Mouse (Mus musculus): ENCODE data around the gene Triobp. TPM values are rescaled to one million over a fixed set of nuclear protein-coding genes. Genes with fewer than 3 reads are reported as not detected.

Triobp gene
- polyA plus RNA-seq, 1 experiment, result 19.1 TPM

DNA sequence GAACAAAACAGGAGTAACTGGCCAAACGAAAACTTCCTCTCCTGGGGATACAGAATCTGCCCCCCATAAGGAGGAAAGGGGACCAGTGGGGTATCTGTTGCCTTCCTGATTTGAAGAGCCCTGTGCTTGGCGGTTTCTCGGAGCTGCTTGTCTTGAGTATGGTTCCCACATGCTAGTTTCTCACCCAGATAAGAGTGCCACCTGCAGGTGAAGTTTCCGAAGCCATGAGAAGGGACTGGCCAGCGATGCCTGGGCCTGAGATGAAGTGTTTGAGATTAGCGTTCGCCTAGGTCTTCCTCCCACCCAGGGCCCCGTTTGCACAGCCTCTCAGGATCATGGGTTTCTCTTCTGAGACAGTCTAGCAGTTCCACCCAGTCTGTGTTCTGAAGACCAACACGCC is 35.5 kb upstream of the Triobp start:
- no peak overlapping the region for H3K4me3 ChIP-seq (replicated peaks)
- peaks cover 72% of the 10 kb centered on the region for H3K4me1 ChIP-seq (ENCODE audit: control insufficient read depth)

DNA sequence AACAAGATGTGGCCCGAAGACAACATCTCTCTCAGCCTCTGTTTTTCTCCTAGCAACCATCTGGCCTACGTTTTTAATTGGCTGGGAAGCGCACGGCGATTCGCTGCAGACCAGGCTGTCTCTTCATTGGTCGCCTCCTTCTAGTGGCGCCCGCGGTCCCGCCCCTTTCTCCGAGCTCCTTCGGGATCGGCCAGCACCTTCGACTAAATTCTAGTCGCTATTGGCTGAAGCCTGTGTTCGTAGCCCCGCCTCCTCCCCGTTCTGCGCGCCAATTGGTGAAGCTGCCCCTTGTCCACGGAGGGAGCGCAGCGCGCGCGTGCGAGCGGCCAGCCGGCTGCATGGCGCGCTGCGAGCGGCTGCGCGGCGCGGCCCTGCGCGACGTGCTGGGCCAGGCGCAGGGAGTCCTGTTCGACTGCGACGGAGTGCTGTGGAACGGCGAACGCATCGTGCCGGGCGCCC is 33.9 kb upstream of the Triobp start, which contains the start of gene Pdxp:
Gene Pdxp (plus strand): TSS at position 288 of the 459 bp plus-strand sequence.
- H3K27me3 ChIP-seq (ENCODE audit: control insufficient read depth), result no peaks in the 10 kb centered on the region
- H3K4me3 ChIP-seq (replicated peaks), result peak within 1 kb of the TSS; percentile 81
- TF ChIP-seq GATA1 (IDR thresholded peaks at IDR 0.05; ENCODE audit: low read length) (no peak), TAL1 (IDR thresholded peaks at IDR 0.05; ENCODE audit: low read length) (no peak)
- H3K36me3 ChIP-seq (ENCODE audit: control insufficient read depth), result peaks cover 57% of the 10 kb centered on the region
- peaks cover 79% of the 10 kb centered on the region for H3K4me1 ChIP-seq (ENCODE audit: control insufficient read depth)
- H3K9me3 ChIP-seq (ENCODE audit: control insufficient read depth, low read length), result no peaks in the 10 kb centered on the region

More for the DNA sequence above, 35.5 kb upstream of the Triobp start:
- peaks cover 61% of the 10 kb centered on the region for H3K36me3 ChIP-seq (ENCODE audit: control insufficient read depth)
- TF ChIP-seq TAL1 (IDR thresholded peaks at IDR 0.05; ENCODE audit: low read length) (no peak), GATA1 (IDR thresholded peaks at IDR 0.05; ENCODE audit: low read length) (no peak)
- H3K27me3 ChIP-seq (ENCODE audit: control insufficient read depth), result no peaks in the 10 kb centered on the region
- H3K9me3 ChIP-seq (ENCODE audit: control insufficient read depth, low read length), result no peaks in the 10 kb centered on the region

DNA sequence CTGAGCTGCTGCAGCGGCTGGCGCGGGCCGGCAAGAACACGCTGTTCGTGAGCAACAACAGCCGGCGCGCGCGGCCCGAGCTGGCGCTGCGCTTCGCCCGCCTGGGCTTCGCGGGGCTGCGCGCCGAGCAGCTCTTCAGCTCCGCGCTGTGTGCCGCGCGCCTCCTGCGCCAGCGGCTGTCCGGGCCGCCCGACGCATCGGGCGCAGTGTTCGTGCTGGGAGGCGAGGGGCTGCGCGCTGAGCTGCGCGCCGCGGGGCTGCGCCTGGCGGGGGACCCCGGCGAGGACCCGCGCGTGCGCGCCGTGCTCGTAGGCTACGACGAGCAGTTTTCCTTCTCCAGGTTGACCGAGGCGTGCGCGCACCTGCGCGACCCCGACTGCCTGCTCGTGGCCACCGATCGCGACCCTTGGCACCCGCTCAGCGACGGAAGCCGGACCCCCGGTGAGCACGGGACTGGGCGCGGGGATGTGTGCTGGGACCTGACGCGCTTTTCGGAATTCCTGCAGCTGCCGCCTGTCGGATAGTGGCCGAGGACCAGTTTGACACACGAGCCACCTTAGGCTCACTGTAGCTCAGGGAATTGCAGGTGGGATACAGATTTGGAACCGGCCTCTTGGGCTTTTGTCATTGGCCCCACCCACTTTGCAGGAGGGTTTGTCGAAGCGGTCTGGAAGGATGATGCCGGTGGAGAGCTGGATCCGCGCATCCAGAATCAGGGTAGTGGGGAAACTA is 33.3 kb upstream of the Triobp start:
- Histone ChIP-seq H3K9me3 (ENCODE audit: control insufficient read depth, low read length) (no peaks in the 10 kb centered on the region), H3K4me1 (ENCODE audit: control insufficient read depth) (peaks cover 79% of the 10 kb centered on the region), H3K27me3 (ENCODE audit: control insufficient read depth) (no peaks in the 10 kb centered on the region), H3K4me3 (replicated peaks) (peak overlapping the region; percentile 81), H3K36me3 (ENCODE audit: control insufficient read depth) (peaks cover 59% of the 10 kb centered on the region)
- TF ChIP-seq GATA1 (IDR thresholded peaks at IDR 0.05; ENCODE audit: low read length), result no peak
- no peak for TF ChIP-seq TAL1 (IDR thresholded peaks at IDR 0.05; ENCODE audit: low read length)

DNA sequence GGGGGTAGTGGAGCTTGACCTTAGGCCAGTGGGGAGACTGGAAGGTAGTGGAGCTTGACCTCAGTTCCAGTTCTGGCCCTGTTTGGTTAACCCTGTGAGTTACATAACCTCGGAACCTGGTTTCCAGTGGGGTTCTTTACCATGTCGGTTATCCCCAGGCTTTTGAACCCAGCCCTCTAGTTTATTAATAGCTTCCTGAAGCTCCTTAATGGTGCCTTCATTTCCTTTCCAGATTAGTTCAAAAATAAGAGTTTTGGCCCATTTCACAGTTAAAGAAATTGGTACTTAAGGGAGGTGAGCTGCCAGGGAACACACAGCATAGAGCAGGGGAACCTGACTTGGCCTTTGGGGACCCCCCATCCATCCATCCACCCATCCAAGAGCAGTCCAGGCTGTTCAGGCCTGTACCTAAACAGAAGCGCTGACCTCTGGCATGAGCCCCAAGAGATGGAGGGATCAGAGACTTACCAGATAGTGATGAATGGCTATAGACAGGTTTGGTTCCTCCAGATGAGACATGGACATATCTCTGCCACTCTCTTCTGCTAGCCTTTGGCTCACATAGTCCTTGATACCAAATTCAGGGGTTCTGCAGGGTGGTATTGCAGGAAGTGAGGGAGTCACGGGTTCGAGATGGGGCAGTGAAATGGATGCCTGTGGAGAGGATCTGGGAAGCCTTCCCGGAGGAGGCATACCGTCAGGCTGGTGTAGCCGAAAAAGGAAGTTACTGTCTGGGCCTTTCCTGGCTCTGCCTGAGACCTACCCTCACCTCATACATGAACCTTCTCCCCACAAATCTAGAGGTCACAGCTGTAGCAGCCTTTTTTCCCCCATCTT is 32.5 kb upstream of the Triobp start:
- Histone ChIP-seq H3K27me3 (ENCODE audit: control insufficient read depth) (no peaks in the 10 kb centered on the region), H3K4me1 (ENCODE audit: control insufficient read depth) (peaks cover 79% of the 10 kb centered on the region), H3K9me3 (ENCODE audit: control insufficient read depth, low read length) (no peaks in the 10 kb centered on the region), H3K36me3 (ENCODE audit: control insufficient read depth) (peaks cover 59% of the 10 kb centered on the region), H3K4me3 (replicated peaks) (peak overlapping the region; percentile 81)
- TF ChIP-seq GATA1 (IDR thresholded peaks at IDR 0.05; ENCODE audit: low read length), result no peak
- no peak for TF ChIP-seq TAL1 (IDR thresholded peaks at IDR 0.05; ENCODE audit: low read length)

DNA sequence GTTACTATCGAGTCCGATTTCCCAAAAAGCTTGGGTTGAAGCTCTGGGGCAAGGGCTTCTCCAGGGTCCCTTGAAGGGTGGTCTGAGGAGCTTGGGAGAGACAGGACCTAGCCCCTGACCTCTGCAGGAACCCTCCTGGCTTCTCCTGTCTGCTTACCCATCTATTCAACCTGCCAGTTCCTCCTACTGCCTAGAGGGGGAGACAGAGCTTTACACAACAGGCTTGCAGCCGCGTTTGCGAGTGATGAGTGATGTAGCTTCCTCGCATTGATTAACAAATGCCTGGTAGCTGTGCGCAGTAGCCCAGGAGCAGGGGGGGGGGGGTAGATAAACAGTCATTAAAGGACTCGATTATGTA is 31.9 kb upstream of the Triobp start:
- peaks cover 58% of the 10 kb centered on the region for H3K36me3 ChIP-seq (ENCODE audit: control insufficient read depth)
- no peak for TF ChIP-seq GATA1 (IDR thresholded peaks at IDR 0.05; ENCODE audit: low read length)
- no peak for TF ChIP-seq TAL1 (IDR thresholded peaks at IDR 0.05; ENCODE audit: low read length)
- peaks cover 85% of the 10 kb centered on the region for H3K4me1 ChIP-seq (ENCODE audit: control insufficient read depth)
- H3K9me3 ChIP-seq (ENCODE audit: control insufficient read depth, low read length), result no peaks in the 10 kb centered on the region
- peak overlapping the region; percentile 81 for H3K4me3 ChIP-seq (replicated peaks)
- no peaks in the 10 kb centered on the region for H3K27me3 ChIP-seq (ENCODE audit: control insufficient read depth)

- H3K27me3 ChIP-seq (ENCODE audit: control insufficient read depth), result no peaks in the 10 kb centered on the region
- H3K36me3 ChIP-seq (ENCODE audit: control insufficient read depth), result peaks cover 53% of the 10 kb centered on the region
- TF ChIP-seq GATA1 (IDR thresholded peaks at IDR 0.05; ENCODE audit: low read length) (no peak), TAL1 (IDR thresholded peaks at IDR 0.05; ENCODE audit: low read length) (no peak)
- H3K4me1 ChIP-seq (ENCODE audit: control insufficient read depth), result peaks cover 85% of the 10 kb centered on the region
- H3K9me3 ChIP-seq (ENCODE audit: control insufficient read depth, low read length), result peaks cover under 1% of the 10 kb centered on the region
- peak overlapping the region; percentile 81 for H3K4me3 ChIP-seq (replicated peaks)
These were observed 31.3 kb upstream of the Triobp start for GRCm38 (mm10) chr15:78916052-78916826.

- TF ChIP-seq GATA1 (IDR thresholded peaks at IDR 0.05; ENCODE audit: low read length) (no peak), TAL1 (IDR thresholded peaks at IDR 0.05; ENCODE audit: low read length) (no peak)
- Histone ChIP-seq H3K9me3 (ENCODE audit: control insufficient read depth, low read length) (peaks cover 5% of the 10 kb centered on the region), H3K36me3 (ENCODE audit: control insufficient read depth) (peaks cover 49% of the 10 kb centered on the region), H3K4me3 (replicated peaks) (no peak overlapping the region), H3K27me3 (ENCODE audit: control insufficient read depth) (no peaks in the 10 kb centered on the region), H3K4me1 (ENCODE audit: control insufficient read depth) (peaks cover 88% of the 10 kb centered on the region)
These were observed 29.4 kb upstream of the Triobp start for GRCm38 (mm10) chr15:78918126-78918525.

DNA sequence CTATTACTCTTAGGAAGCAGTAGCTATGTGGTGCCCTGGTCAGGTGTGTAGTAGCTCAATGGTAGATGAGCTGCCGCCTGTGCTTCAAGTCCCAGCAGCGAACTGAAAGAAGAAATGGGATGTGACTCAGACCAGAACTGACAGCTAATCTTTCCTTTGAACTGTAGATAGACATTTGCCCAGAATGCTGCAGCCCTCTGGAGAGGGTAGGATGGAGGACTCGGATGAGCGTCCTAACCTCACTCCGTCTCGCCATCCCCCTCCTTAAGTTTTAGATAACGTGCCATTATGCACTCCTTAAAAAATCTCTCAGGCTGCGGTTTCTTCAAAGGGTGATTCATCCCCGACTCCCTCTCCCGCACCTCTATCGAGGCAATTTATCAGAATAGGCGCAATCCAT is 27.6 kb upstream of the Triobp start:
- peaks cover 5% of the 10 kb centered on the region for H3K9me3 ChIP-seq (ENCODE audit: control insufficient read depth, low read length)
- no peak overlapping the region for H3K4me3 ChIP-seq (replicated peaks)
- peaks cover 89% of the 10 kb centered on the region for H3K4me1 ChIP-seq (ENCODE audit: control insufficient read depth)
- H3K36me3 ChIP-seq (ENCODE audit: control insufficient read depth), result peaks cover 49% of the 10 kb centered on the region
- no peaks in the 10 kb centered on the region for H3K27me3 ChIP-seq (ENCODE audit: control insufficient read depth)
- TF ChIP-seq GATA1 (IDR thresholded peaks at IDR 0.05; ENCODE audit: low read length), result no peak
- no peak for TF ChIP-seq TAL1 (IDR thresholded peaks at IDR 0.05; ENCODE audit: low read length)

Measured in erythroblast, embryonic 14.5 days (primary cell).